Mouse (Mus musculus) Patski (cell line): ENCODE measurements around the gene Eml2. TPM values are rescaled to one million over a fixed set of nuclear protein-coding genes. Genes with fewer than 3 reads are reported as not detected.
A peak's percentile ranks its signal among the peaks of the same experiment; 100 is the strongest.

Experiments
- ATAC-seq: fragments of 100-300 bp; one replicate; pipeline ENCODE4 v1.8.0; 2021
- CTCF ChIA-PET: fragments of 350-600 bp; sonication (Branson Sonifier 250); formaldehyde crosslinking; loops from one replicate; lab custom pipeline; 2022; ENCODE audit warnings: inconsistent platforms; lab: Charles Lee
- POLR2A ChIA-PET: fragments of 350-600 bp; sonication (Branson Sonifier 250); formaldehyde crosslinking; loops from one replicate; lab custom pipeline; 2022; ENCODE audit warnings: antibody characterized with exemption, inconsistent platforms; lab: Charles Lee
- DNase-seq: peaks from one replicate; pipeline ENCODE4 v3.0.0-alpha.2; 2011; ENCODE audit warnings: low read depth, low spot score
- H3K27me3 ChIP-seq: fragments of 371-371 bp; one replicate; pipeline ENCODE4 v1.5.1; 2021
- CTCF ChIP-seq: fragments of 100-300 bp; IDR thresholded peaks from one replicate; pipeline ENCODE4 v1.5.1; 2021
- in situ Hi-C: fragments of 300-500 bp; cut with MboI; formaldehyde crosslinking; loops from 3 replicates; pipeline ENCODE4 v1.11.1; 2018; ENCODE audit warnings: low pct_unique_long_range_greater_than_20kb, mixed read lengths
- polyA plus RNA-seq: library from polyadenylated mRNA; unstranded; gene quantifications from one replicate; pipeline ENCODE4 v1.2.3, GENCODE M21; 2021

Eml2 gene
- polyA plus RNA-seq, 1 experiment from 2014 or later = 73.6 TPM

GRCm38 (mm10) chr7:19236411-19236810 lies 60.2 kb downstream of the Eml2 start:
- ChIA-PET POLR2A (no interaction called here), CTCF (interaction anchor here (5.0 kb wide), 1 partner anchor 44 kb away, joined by 37 read pairs; the partner anchor contains the start of gene Ppm1n)
- DNase-seq (no peak), ATAC-seq (no peak)
- no peak for TF ChIP-seq CTCF
- no peaks in the 10 kb centered on the region for H3K27me3 ChIP-seq
- in situ Hi-C loops = no loop called here

GRCm38 (mm10) chr7:19238344-19238743 lies 62.1 kb downstream of the Eml2 start:
- CTCF ChIA-PET = interaction anchor here (1.0 to 5.0 kb wide), 4 partner anchors 12 to 63 kb away, joined by 3 to 37 read pairs (median 8); partner anchors contain the start of gene Ppm1n
- POLR2A ChIA-PET = no interaction called here
- DNase-seq (no peak), ATAC-seq (no peak)
- no peaks in the 10 kb centered on the region for H3K27me3 ChIP-seq
- TF ChIP-seq CTCF = no peak
- in situ Hi-C loops = no loop called here

DNA sequence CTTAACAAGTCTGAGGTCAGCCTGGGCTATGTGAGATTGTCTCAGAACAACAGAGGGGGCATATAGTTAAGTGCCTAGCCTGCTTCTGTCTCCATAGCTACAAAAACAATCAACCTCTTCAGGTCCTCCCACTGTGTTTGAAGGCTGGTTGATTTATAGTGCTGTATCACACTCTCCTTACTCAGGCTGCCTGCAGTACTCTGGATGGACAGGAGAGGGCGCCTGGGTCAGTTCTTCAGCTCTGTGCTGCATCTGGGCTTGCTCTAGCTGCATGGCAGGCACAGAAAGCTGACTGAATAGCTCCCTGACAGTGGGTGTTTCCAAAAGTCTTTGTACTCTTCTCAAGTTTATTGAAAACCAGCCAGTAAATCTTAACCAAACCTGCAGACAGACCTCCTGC lies 63.2 kb downstream of the Eml2 start:
- TF ChIP-seq CTCF = peak; percentile 93
- CTCF ChIA-PET = interaction anchor here (0.6 to 5.0 kb wide), 24 partner anchors 8 to 140 kb away, joined by 3 to 37 read pairs (median 5); partner anchors contain the start of genes Opa3, Ppm1n and Vasp
- POLR2A ChIA-PET = no interaction called here
- peak; percentile 70 for ATAC-seq
- H3K27me3 ChIP-seq = no peaks in the 10 kb centered on the region
- in situ Hi-C loops = no loop called here
- DNase-seq = peak; percentile 44

GRCm38 (mm10) chr7:19239986-19240385 lies 63.8 kb downstream of the Eml2 start:
- ChIA-PET CTCF (interaction anchor here (1.0 to 5.0 kb wide), 20 partner anchors 9 to 140 kb away, joined by 3 to 37 read pairs (median 7); partner anchors contain the start of genes Opa3, Ppm1n and Vasp), POLR2A (interaction anchor here (1.2 kb wide), 1 partner anchor 31 kb away, joined by 3 read pairs; no protein-coding TSS in a partner anchor)
- H3K27me3 ChIP-seq = no peaks in the 10 kb centered on the region
- ATAC-seq (no peak), DNase-seq (no peak)
- in situ Hi-C loops = no loop called here
- TF ChIP-seq CTCF = no peak

GRCm38 (mm10) chr7:19240905-19241463 lies 64.8 kb downstream of the Eml2 start:
- POLR2A ChIA-PET = interaction anchor here (1.2 kb wide), 1 partner anchor 30 kb away, joined by 3 read pairs; no protein-coding TSS in a partner anchor
- in situ Hi-C loops = no loop called here
- no peaks in the 10 kb centered on the region for H3K27me3 ChIP-seq
- TF ChIP-seq CTCF = no peak
- CTCF ChIA-PET = interaction anchor here (1.0 to 5.0 kb wide), 6 partner anchors 12 to 63 kb away, joined by 3 to 37 read pairs (median 10); partner anchors contain the start of genes Opa3 and Ppm1n
- ATAC-seq (no peak), DNase-seq (no peak)

- TF ChIP-seq CTCF = no peak
Measured at GRCm38 (mm10) chr7:19242005-19242404, 65.8 kb downstream of the Eml2 start.

DNA sequence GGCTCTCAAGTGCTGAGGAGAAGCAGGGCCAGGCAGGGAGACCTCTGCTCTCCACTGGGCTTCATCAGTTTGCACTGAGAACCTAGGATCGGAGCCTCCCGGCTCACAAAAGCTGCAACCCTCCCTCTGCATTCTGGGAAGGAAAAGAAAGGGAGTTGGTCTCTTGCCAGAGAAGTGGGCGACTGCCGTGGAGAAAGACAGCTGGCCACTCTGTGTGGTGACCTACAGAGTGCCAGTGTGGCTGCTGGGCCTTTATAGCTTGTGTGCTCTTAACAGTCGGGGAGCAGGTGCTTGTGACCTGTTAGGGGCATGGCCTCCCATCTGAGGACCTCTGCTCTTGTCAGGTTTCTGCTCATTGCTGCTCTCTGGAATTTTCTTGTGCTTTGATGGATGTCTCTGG lies 67.6 kb downstream of the Eml2 start:
- DNase-seq = no peak
- POLR2A ChIA-PET = no interaction called here
- no peaks in the 10 kb centered on the region for H3K27me3 ChIP-seq
- ATAC-seq = no peak
- in situ Hi-C loops = no loop called here
- CTCF ChIA-PET = interaction anchor here (1.1 kb wide), 1 partner anchor 16 kb away, joined by 3 read pairs; no protein-coding TSS in a partner anchor
- no peak for TF ChIP-seq CTCF

More at GRCm38 (mm10) chr7:19242005-19242404, 65.8 kb downstream of the Eml2 start:
- ATAC-seq (no peak), DNase-seq (no peak)
- ChIA-PET POLR2A (no interaction called here), CTCF (interaction anchor here (0.8 to 1.0 kb wide), 2 partner anchors 37 to 59 kb away, joined by 3 read pairs; no protein-coding TSS in a partner anchor)
- H3K27me3 ChIP-seq = no peaks in the 10 kb centered on the region
- in situ Hi-C loops = no loop called here

GRCm38 (mm10) chr7:19245083-19245482 lies 68.9 kb downstream of the Eml2 start:
- CTCF ChIA-PET = interaction anchor here (0.7 to 1.1 kb wide), 3 partner anchors 14 to 38 kb away, joined by 3 read pairs; no protein-coding TSS in a partner anchor
- POLR2A ChIA-PET = no interaction called here
- no peaks in the 10 kb centered on the region for H3K27me3 ChIP-seq
- TF ChIP-seq CTCF = no peak
- DNase-seq (no peak), ATAC-seq (no peak)
- in situ Hi-C loops = no loop called here

GRCm38 (mm10) chr7:19246855-19247254 lies 70.6 kb downstream of the Eml2 start:
- ChIA-PET CTCF (interaction anchor here (0.9 to 1.5 kb wide), 3 partner anchors 10 to 117 kb away, joined by 3 to 7 read pairs (median 4); no protein-coding TSS in a partner anchor), POLR2A (interaction anchor here (1.2 kb wide), 1 partner anchor 21 kb away, joined by 3 read pairs; no protein-coding TSS in a partner anchor)
- no peak for TF ChIP-seq CTCF
- DNase-seq (no peak), ATAC-seq (no peak)
- no peaks in the 10 kb centered on the region for H3K27me3 ChIP-seq
- in situ Hi-C loops = no loop called here

DNA sequence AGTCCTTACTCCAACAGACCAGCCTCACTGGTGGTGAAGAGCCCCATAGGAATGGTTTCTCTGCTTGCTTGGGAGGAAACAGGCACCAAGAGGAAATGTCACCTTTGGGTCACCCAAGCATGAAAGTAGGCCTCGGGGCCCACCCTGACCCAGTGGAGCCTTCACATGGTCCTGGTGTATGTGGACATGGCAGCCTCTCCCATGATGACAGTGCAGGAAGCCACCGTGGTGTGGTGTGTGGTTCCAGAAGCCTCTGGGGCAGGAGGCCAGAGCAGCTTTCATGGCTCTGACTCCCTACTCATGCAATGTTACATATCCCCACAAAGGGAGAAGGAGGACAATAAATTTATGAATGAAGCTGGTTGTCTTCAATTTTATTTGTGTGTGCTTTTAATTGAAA lies 71.3 kb downstream of the Eml2 start:
- POLR2A ChIA-PET = interaction anchor here (1.2 kb wide), 1 partner anchor 20 kb away, joined by 3 read pairs; no protein-coding TSS in a partner anchor

DNA sequence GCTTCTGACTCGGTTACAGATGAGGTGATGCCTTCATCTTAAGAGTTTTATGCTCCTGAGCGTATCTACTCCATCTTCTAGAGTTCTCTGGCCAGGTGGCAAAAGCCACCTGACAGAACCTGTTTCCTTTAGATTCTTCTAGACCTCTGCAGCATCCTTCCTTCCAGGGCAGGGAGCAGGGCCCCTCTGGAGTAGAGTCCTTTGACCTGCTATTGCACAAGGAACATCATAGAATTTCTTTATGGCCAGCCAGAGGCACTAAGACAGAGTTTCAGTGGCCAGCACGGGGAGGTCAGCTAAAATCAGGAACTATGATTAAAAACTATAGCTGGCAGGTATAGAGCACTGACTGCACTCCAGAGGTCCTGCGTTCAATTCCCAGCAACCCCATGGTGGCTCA lies 75.9 kb downstream of the Eml2 start:
- no peak for DNase-seq
- in situ Hi-C loops = no loop called here
- H3K27me3 ChIP-seq = no peaks in the 10 kb centered on the region
- ChIA-PET POLR2A (interaction anchor here (1.5 kb wide), 1 partner anchor 18 kb away, joined by 6 read pairs; no protein-coding TSS in a partner anchor), CTCF (interaction anchor here (2.8 to 3.0 kb wide), 2 partner anchors 12 to 29 kb away, joined by 7 to 15 read pairs; no protein-coding TSS in a partner anchor)
- no peak for TF ChIP-seq CTCF
- ATAC-seq = no peak

More for the DNA sequence above, 71.3 kb downstream of the Eml2 start:
- DNase-seq = no peak
- ATAC-seq = no peak
- in situ Hi-C loops = no loop called here
- CTCF ChIA-PET = interaction anchor here (0.9 to 1.5 kb wide), 3 partner anchors 9 to 116 kb away, joined by 3 to 7 read pairs (median 4); no protein-coding TSS in a partner anchor
- no peaks in the 10 kb centered on the region for H3K27me3 ChIP-seq
- no peak for TF ChIP-seq CTCF
